Mouse (Mus musculus): ENCODE results near the gene Galnt10. TPM values are rescaled to one million over a fixed set of nuclear protein-coding genes. Genes with fewer than 3 reads are reported as not detected.

Gene Galnt10
- polyA plus RNA-seq, 1 experiment from 2014 or later, result 18.8 TPM

- Histone ChIP-seq H3K4me3 (no peak overlapping the region), H3K36me3 (replicated peaks) (no peaks in the 10 kb centered on the region), H3K4me1 (peaks cover 29% of the 10 kb centered on the region), H3K9me3 (no peaks in the 10 kb centered on the region), H3K27me3 (replicated peaks; ENCODE audit: low read depth, poor library complexity, severe bottlenecking) (no peaks in the 10 kb centered on the region), H3K27ac (replicated peaks) (no peak overlapping the region)
- DNase-seq (ENCODE audit: low spot score), result no peak
- 83% methylated on average over 12 of the region's 12 CpGs for WGBS
These were observed 18.0 kb downstream of the Galnt10 start for GRCm38 (mm10) chr11:57663271-57663670.

GRCm38 (mm10) chr11:57664741-57665140 is 19.5 kb downstream of the Galnt10 start:
- H3K9me3 ChIP-seq, result no peaks in the 10 kb centered on the region
- H3K4me1 ChIP-seq, result peaks cover 36% of the 10 kb centered on the region
- H3K27me3 ChIP-seq (replicated peaks; ENCODE audit: low read depth, poor library complexity, severe bottlenecking), result no peaks in the 10 kb centered on the region
- WGBS, result 89% methylated on average over 5 of the region's 5 CpGs
- no peak overlapping the region for H3K27ac ChIP-seq (replicated peaks)
- no peak for DNase-seq (ENCODE audit: low spot score)
- no peaks in the 10 kb centered on the region for H3K36me3 ChIP-seq (replicated peaks)
- no peak overlapping the region for H3K4me3 ChIP-seq

GRCm38 (mm10) chr11:57668271-57668670 is 23.0 kb downstream of the Galnt10 start:
- no peak overlapping the region for H3K4me3 ChIP-seq
- no peaks in the 10 kb centered on the region for H3K27me3 ChIP-seq (replicated peaks; ENCODE audit: low read depth, poor library complexity, severe bottlenecking)
- no peaks in the 10 kb centered on the region for H3K36me3 ChIP-seq (replicated peaks)
- DNase-seq (ENCODE audit: low spot score), result no peak
- H3K9me3 ChIP-seq, result no peaks in the 10 kb centered on the region
- peaks cover 50% of the 10 kb centered on the region for H3K4me1 ChIP-seq
- H3K27ac ChIP-seq (replicated peaks), result no peak overlapping the region
- 90% methylated on average over 8 of the region's 8 CpGs for WGBS

DNA sequence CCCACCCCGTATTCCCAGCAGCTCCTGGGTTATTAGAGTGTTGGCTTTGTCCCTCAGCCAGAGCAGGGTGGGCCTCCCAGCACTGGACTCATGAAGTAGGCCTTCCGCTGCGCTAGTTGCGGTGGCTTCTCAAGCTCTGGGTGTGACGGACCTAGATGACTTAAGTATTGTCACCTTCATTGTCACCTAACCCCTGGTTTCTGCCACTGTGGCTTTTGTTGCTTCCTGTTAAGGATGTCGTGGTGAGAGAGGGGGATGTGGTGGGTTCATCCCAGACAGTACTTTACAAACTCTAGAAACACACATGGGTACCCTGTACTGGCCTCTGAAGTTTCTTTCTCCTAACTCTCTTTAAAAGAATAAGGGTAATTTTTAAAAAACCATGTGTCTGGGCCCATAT is 24.3 kb downstream of the Galnt10 start:
- Histone ChIP-seq H3K27me3 (replicated peaks; ENCODE audit: low read depth, poor library complexity, severe bottlenecking) (no peaks in the 10 kb centered on the region), H3K4me1 (peaks cover 60% of the 10 kb centered on the region), H3K36me3 (replicated peaks) (no peaks in the 10 kb centered on the region), H3K4me3 (no peak overlapping the region), H3K27ac (replicated peaks) (no peak overlapping the region), H3K9me3 (no peaks in the 10 kb centered on the region)
- WGBS, result 81% methylated on average over 6 of the region's 6 CpGs
- DNase-seq (ENCODE audit: low spot score), result no peak

DNA sequence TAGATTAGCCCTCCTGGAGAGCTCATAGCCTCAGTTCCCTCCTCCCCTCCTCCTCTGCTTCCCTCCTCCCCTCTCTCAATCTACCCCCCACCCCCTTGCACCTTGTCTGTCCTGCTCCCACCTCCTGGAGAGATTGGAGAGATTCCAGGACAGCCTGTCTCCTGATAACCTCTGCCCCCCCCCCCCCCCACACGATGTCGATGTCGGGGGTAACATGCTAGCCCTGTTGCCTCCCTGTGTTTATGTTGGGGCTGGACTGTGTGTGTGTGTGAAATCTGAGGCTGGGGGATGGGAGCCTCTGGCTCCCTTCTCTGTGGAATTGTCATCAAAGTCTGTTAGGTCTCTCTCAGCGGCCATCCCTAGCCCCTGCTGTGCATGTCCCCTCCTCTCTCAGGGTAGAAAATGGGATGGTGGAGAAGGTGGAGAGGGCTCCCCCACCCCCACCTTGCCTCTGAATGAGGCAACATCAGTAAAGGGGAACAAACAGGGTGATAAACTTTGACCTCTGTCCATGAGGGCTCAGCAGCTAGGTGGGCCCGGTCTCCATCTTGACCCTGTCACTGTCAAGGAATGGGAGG is 26.0 kb downstream of the Galnt10 start:
- H3K36me3 ChIP-seq (replicated peaks), result no peaks in the 10 kb centered on the region
- no peaks in the 10 kb centered on the region for H3K27me3 ChIP-seq (replicated peaks; ENCODE audit: low read depth, poor library complexity, severe bottlenecking)
- peaks cover 73% of the 10 kb centered on the region for H3K4me1 ChIP-seq
- H3K9me3 ChIP-seq, result no peaks in the 10 kb centered on the region
- H3K27ac ChIP-seq (replicated peaks), result no peak overlapping the region
- 9% methylated on average over 5 of the region's 5 CpGs for WGBS
- H3K4me3 ChIP-seq, result no peak overlapping the region
- DNase-seq (ENCODE audit: low spot score), result no peak

DNA sequence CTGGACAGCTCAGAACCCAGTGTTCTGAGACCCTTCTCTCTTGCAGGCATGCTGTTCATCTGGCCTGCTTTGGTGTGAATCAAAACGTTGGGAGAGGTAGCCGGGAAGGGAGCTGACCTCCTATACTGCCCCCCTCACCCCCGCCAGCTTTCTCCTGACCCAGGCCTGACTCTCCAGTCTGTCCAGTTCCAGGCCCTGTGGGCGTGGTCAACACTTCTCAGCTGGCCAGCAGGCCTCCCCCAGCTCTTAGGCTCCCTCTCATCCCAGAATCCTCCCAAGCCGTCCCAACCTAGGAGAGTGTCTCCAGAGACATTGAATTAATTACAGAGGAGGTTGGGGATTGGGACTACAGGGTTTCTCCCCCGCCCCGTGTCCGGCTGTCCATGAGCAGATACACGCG is 26.6 kb downstream of the Galnt10 start:
- peaks cover 73% of the 10 kb centered on the region for H3K4me1 ChIP-seq
- H3K4me3 ChIP-seq, result no peak overlapping the region
- H3K36me3 ChIP-seq (replicated peaks), result no peaks in the 10 kb centered on the region
- DNase-seq (ENCODE audit: low spot score), result no peak
- H3K27ac ChIP-seq (replicated peaks), result 0 out of 2 replicates have a peak overlapping the region, but pooled peaks have one; percentile 36
- H3K27me3 ChIP-seq (replicated peaks; ENCODE audit: low read depth, poor library complexity, severe bottlenecking), result no peaks in the 10 kb centered on the region
- 49% methylated on average over 10 of the region's 10 CpGs for WGBS
- H3K9me3 ChIP-seq, result no peaks in the 10 kb centered on the region

GRCm38 (mm10) chr11:57672995-57673394 is 27.8 kb downstream of the Galnt10 start:
- DNase-seq (ENCODE audit: low spot score), result no peak
- H3K36me3 ChIP-seq (replicated peaks), result no peaks in the 10 kb centered on the region
- no peaks in the 10 kb centered on the region for H3K9me3 ChIP-seq
- H3K27ac ChIP-seq (replicated peaks), result 0 out of 2 replicates have a peak overlapping the region, but pooled peaks have one; percentile 15
- no peaks in the 10 kb centered on the region for H3K27me3 ChIP-seq (replicated peaks; ENCODE audit: low read depth, poor library complexity, severe bottlenecking)
- H3K4me1 ChIP-seq, result peaks cover 67% of the 10 kb centered on the region
- WGBS, result 88% methylated on average over 9 of the region's 9 CpGs
- H3K4me3 ChIP-seq, result no peak overlapping the region

- WGBS, result 62% methylated on average over 12 of the region's 12 CpGs
- Histone ChIP-seq H3K27ac (replicated peaks) (peak overlapping the region; percentile 72), H3K27me3 (replicated peaks; ENCODE audit: low read depth, poor library complexity, severe bottlenecking) (no peaks in the 10 kb centered on the region), H3K9me3 (no peaks in the 10 kb centered on the region), H3K36me3 (replicated peaks) (peaks cover 9% of the 10 kb centered on the region), H3K4me1 (peaks cover 61% of the 10 kb centered on the region), H3K4me3 (no peak overlapping the region)
- DNase-seq (ENCODE audit: low spot score), result no peak
These were observed 28.9 kb downstream of the Galnt10 start for GRCm38 (mm10) chr11:57673977-57674687.

- H3K36me3 ChIP-seq (replicated peaks), result peaks cover 15% of the 10 kb centered on the region
- H3K4me1 ChIP-seq, result peaks cover 38% of the 10 kb centered on the region
- 53% methylated on average over 3 of the region's 3 CpGs for WGBS
- H3K4me3 ChIP-seq, result no peak overlapping the region
- H3K9me3 ChIP-seq, result peaks cover 4% of the 10 kb centered on the region; the same call in 1 of the 2 replicates
- no peak overlapping the region for H3K27ac ChIP-seq (replicated peaks)
- no peaks in the 10 kb centered on the region for H3K27me3 ChIP-seq (replicated peaks; ENCODE audit: low read depth, poor library complexity, severe bottlenecking)
- DNase-seq (ENCODE audit: low spot score), result no peak
These were observed 32.0 kb downstream of the Galnt10 start for GRCm38 (mm10) chr11:57677261-57677660.

DNA sequence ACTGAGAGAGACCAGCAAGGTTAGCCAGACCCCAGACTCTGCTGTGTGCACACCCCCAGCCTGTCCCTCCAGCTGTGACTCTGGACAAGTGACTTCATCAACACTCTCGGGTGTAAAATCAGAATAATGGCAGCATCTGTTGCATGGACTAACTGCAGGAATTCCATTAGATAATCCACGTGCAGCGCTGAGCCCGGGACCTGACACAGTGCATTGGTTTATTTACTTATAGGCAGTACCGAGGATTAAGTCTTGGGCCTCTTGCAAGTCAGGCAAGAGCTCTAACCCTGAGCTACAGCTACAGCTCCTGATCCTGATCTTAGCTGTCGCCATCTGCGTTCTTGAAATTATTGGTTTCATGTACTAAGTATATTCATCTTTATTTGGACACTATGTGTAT is 37.3 kb downstream of the Galnt10 start:
- peaks cover 15% of the 10 kb centered on the region for H3K36me3 ChIP-seq (replicated peaks)
- no peak for DNase-seq (ENCODE audit: low spot score)
- WGBS, result 69% methylated on average over 7 of the region's 7 CpGs
- H3K4me3 ChIP-seq, result no peak overlapping the region
- no peak overlapping the region for H3K27ac ChIP-seq (replicated peaks)
- H3K27me3 ChIP-seq (replicated peaks; ENCODE audit: low read depth, poor library complexity, severe bottlenecking), result no peaks in the 10 kb centered on the region
- peaks cover 46% of the 10 kb centered on the region for H3K4me1 ChIP-seq
- peaks cover 4% of the 10 kb centered on the region; the same call in 1 of the 2 replicates for H3K9me3 ChIP-seq

DNA sequence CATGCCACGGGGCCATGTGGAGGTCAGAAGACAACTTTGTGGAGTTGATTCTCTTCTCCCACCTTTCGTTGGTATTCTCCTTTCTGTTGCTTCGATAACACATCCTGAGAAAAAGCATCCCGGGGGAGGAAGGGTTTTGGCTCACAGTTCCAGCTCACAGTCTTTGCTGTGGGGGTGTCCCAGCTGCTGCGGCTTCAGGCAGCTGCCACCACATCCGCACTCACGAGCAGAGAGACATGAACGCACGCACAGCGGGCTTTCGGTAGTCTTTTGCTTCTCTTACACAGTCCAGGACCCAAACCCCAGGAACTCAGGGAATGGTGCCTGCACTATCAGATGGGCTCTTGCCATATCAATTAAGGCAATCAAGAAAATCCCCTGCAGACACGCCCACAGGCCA is 37.9 kb downstream of the Galnt10 start:
- peaks cover 4% of the 10 kb centered on the region; the same call in 1 of the 2 replicates for H3K9me3 ChIP-seq
- H3K27me3 ChIP-seq (replicated peaks; ENCODE audit: low read depth, poor library complexity, severe bottlenecking), result no peaks in the 10 kb centered on the region
- no peak for DNase-seq (ENCODE audit: low spot score)
- H3K36me3 ChIP-seq (replicated peaks), result peaks cover 14% of the 10 kb centered on the region
- H3K4me3 ChIP-seq, result no peak overlapping the region
- WGBS, result 86% methylated on average over 12 of the region's 12 CpGs
- H3K4me1 ChIP-seq, result peaks cover 51% of the 10 kb centered on the region
- no peak overlapping the region for H3K27ac ChIP-seq (replicated peaks)

DNA sequence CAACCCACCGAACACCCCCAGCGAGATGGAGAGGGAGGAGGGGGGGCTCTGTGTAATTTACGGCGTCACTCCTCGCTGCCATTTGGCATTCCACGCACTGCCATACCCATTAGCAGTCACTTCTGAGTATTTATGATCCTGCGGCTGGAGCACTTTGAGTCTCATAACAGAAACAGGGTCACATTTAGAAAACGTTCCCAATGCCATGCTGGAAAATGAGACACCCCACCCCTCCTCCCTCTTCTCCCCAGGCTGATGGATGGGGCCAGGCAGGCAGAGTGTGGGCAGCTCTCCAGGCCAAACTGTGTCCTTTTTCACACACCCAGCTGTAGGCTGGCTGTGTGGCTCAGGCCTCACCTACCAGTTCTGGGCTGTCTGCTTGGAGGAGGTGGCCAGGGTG is 38.7 kb downstream of the Galnt10 start:
- WGBS, result 70% methylated on average over 8 of the region's 8 CpGs
- Histone ChIP-seq H3K36me3 (replicated peaks) (peaks cover 8% of the 10 kb centered on the region; the same call in 1 of the 2 replicates), H3K4me3 (no peak overlapping the region), H3K27me3 (replicated peaks; ENCODE audit: low read depth, poor library complexity, severe bottlenecking) (no peaks in the 10 kb centered on the region), H3K9me3 (peaks cover 4% of the 10 kb centered on the region; the same call in 1 of the 2 replicates), H3K4me1 (peaks cover 58% of the 10 kb centered on the region), H3K27ac (replicated peaks) (no peak overlapping the region)
- DNase-seq (ENCODE audit: low spot score), result no peak

DNA sequence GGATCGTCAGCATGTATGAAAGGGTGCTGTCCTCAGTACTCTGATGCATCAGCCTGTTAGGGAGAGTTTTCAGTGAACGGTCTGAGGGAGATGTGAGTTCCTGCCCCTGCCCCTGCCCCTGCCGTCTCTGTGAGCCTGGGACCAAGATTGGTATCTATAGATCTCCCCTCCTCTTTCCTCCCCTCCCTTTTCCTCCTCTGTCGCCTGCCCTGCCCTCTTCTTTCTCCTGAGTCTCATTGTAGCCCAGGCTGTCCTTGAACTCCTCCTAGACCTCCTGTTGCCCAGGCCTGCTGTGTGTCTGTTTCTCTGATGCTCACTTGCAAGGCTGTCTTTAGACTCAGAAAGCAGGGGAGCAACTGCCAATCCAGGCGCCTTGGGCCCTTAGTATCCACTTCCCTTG is 39.6 kb downstream of the Galnt10 start:
- H3K4me1 ChIP-seq, result peaks cover 58% of the 10 kb centered on the region
- H3K27me3 ChIP-seq (replicated peaks; ENCODE audit: low read depth, poor library complexity, severe bottlenecking), result no peaks in the 10 kb centered on the region
- H3K36me3 ChIP-seq (replicated peaks), result no peaks in the 10 kb centered on the region
- no peaks in the 10 kb centered on the region for H3K9me3 ChIP-seq
- H3K27ac ChIP-seq (replicated peaks), result no peak overlapping the region
- WGBS, result 37% methylated on average over 5 of the region's 5 CpGs
- no peak for DNase-seq (ENCODE audit: low spot score)
- no peak overlapping the region for H3K4me3 ChIP-seq

Measured in embryonic facial prominence, embryonic 10.5 days (tissue).